Mouse (Mus musculus) Patski (cell line): ENCODE data around the gene Smok2b. TPM values are rescaled to one million over a fixed set of nuclear protein-coding genes. Genes with fewer than 3 reads are reported as not detected.
"Not testable (repeated sequence)": the region's sequence is repeated elsewhere in the genome, so short reads cannot be mapped to it uniquely, and the experiment has no call there.

Source experiments
- ATAC-seq: fragments of 100-300 bp; one replicate; pipeline ENCODE4 v1.8.0; 2021
- CTCF ChIA-PET: fragments of 350-600 bp; sonication (Branson Sonifier 250); formaldehyde crosslinking; loops from one replicate; lab custom pipeline; 2022; ENCODE audit warnings: inconsistent platforms; lab: Charles Lee
- POLR2A ChIA-PET: fragments of 350-600 bp; sonication (Branson Sonifier 250); formaldehyde crosslinking; loops from one replicate; lab custom pipeline; 2022; ENCODE audit warnings: antibody characterized with exemption, inconsistent platforms; lab: Charles Lee
- DNase-seq: peaks from one replicate; pipeline ENCODE4 v3.0.0-alpha.2; 2011; ENCODE audit warnings: low read depth, low spot score
- H3K27me3 ChIP-seq: fragments of 371-371 bp; one replicate; pipeline ENCODE4 v1.5.1; 2021
- CTCF ChIP-seq: fragments of 100-300 bp; IDR thresholded peaks from one replicate; pipeline ENCODE4 v1.5.1; 2021
- in situ Hi-C: fragments of 300-500 bp; cut with MboI; formaldehyde crosslinking; loops from 3 replicates; pipeline ENCODE4 v1.11.1; 2018; ENCODE audit warnings: low pct_unique_long_range_greater_than_20kb, mixed read lengths
- polyA plus RNA-seq: library from polyadenylated mRNA; unstranded; gene quantifications from one replicate; pipeline ENCODE4 v1.2.3, GENCODE M21; 2021

Smok2b gene
- polyA plus RNA-seq, 1 experiment from 2014 or later = not detected

GRCm38 (mm10) chr17:13206491-13206890, 23.6 kb upstream of the Smok2b start:
- ChIA-PET POLR2A (no interaction called here), CTCF (no interaction called here)
- TF ChIP-seq CTCF = no peak
- in situ Hi-C loops = loop anchor here (5.0 kb wide), 1 partner anchor 306 kb away; no protein-coding TSS in a partner anchor
- ATAC-seq (no peak), DNase-seq (no peak)
- H3K27me3 ChIP-seq = no peaks in the 10 kb centered on the region

- DNase-seq, CTCF ChIA-PET, H3K27me3 ChIP-seq, ATAC-seq, POLR2A ChIA-PET: not testable (repeated sequence)
- in situ Hi-C loops = loop anchor here (5.0 kb wide), 1 partner anchor 304 kb away; no protein-coding TSS in a partner anchor
Measured at GRCm38 (mm10) chr17:13208460-13208859, 21.6 kb upstream of the Smok2b start.

GRCm38 (mm10) chr17:13212136-13212850, 17.8 kb upstream of the Smok2b start:
- DNase-seq (no peak), ATAC-seq (no peak)
- ChIA-PET CTCF (no interaction called here), POLR2A (no interaction called here)
- no peak for TF ChIP-seq CTCF
- in situ Hi-C loops = no loop called here
- H3K27me3 ChIP-seq = peaks cover 2% of the 10 kb centered on the region

GRCm38 (mm10) chr17:13214169-13214568, 15.9 kb upstream of the Smok2b start:
- H3K27me3 ChIP-seq = peaks cover 6% of the 10 kb centered on the region
- in situ Hi-C loops = no loop called here
- DNase-seq = no peak
- POLR2A ChIA-PET = no interaction called here
- ATAC-seq = no peak
- CTCF ChIA-PET = no interaction called here
- no peak for TF ChIP-seq CTCF

GRCm38 (mm10) chr17:13215595-13215994, 14.5 kb upstream of the Smok2b start:
- POLR2A ChIA-PET = no interaction called here
- in situ Hi-C loops = no loop called here

GRCm38 (mm10) chr17:13220888-13221287, 9.2 kb upstream of the Smok2b start, which contains the start of gene Smok2a:
Gene Smok2a (plus strand): TSS chr17:13221188.
- POLR2A ChIA-PET = no interaction called here
- CTCF ChIA-PET = no interaction called here
- no peak for DNase-seq
- peaks cover 6% of the 10 kb centered on the region for H3K27me3 ChIP-seq
- no peak for ATAC-seq
- no peak for TF ChIP-seq CTCF
- in situ Hi-C loops = no loop called here

More at GRCm38 (mm10) chr17:13215595-13215994, 14.5 kb upstream of the Smok2b start:
- no peak for DNase-seq
- peak; percentile 32 for TF ChIP-seq CTCF
- no peak for ATAC-seq
- H3K27me3 ChIP-seq = peaks cover 6% of the 10 kb centered on the region
- CTCF ChIA-PET = no interaction called here

GRCm38 (mm10) chr17:13221921-13222320, 8.1 kb upstream of the Smok2b start:
- CTCF ChIA-PET, H3K27me3 ChIP-seq, in situ Hi-C loops, DNase-seq, ATAC-seq, POLR2A ChIA-PET: not testable (repeated sequence)

- POLR2A ChIA-PET, H3K27me3 ChIP-seq, CTCF ChIA-PET, in situ Hi-C loops, ATAC-seq, DNase-seq: not testable (repeated sequence)
Measured at GRCm38 (mm10) chr17:13239461-13239860, 9.4 kb downstream of the Smok2b start.

GRCm38 (mm10) chr17:13240807-13241727, 11.0 kb downstream of the Smok2b start:
- CTCF ChIA-PET, DNase-seq: not testable (repeated sequence)
- ATAC-seq = peak; percentile 31

GRCm38 (mm10) chr17:13254786-13255185, 24.7 kb downstream of the Smok2b start:
- in situ Hi-C loops, ATAC-seq, H3K27me3 ChIP-seq, DNase-seq, CTCF ChIA-PET, POLR2A ChIA-PET: not testable (repeated sequence)

More at GRCm38 (mm10) chr17:13240807-13241727, 11.0 kb downstream of the Smok2b start:
- POLR2A ChIA-PET, in situ Hi-C loops, H3K27me3 ChIP-seq: not testable (repeated sequence)

Other genes with a start within 250 kb of the Smok2b start
- gene Wtap, start 236.1 kb upstream of the Smok2b start, polyA plus RNA-seq = 80.5 TPM
- gene Sod2, start 223.4 kb upstream of the Smok2b start, polyA plus RNA-seq = 164 TPM
- not detected for gene Gpr31b, start 178.0 kb upstream of the Smok2b start, polyA plus RNA-seq
- 0.21 TPM for gene Tcp10b, start 169.2 kb upstream of the Smok2b start, polyA plus RNA-seq
- 2.3 TPM for gene Unc93a, start 98.4 kb upstream of the Smok2b start, polyA plus RNA-seq
- gene Smok2a, start 9.1 kb upstream of the Smok2b start, polyA plus RNA-seq = not detected
- 0.08 TPM for gene Tcp10c, start 124.3 kb downstream of the Smok2b start, polyA plus RNA-seq